Mouse (Mus musculus) Patski (cell line): ENCODE data around the gene Cenpt. TPM values are rescaled to one million over a fixed set of nuclear protein-coding genes. Genes with fewer than 3 reads are reported as not detected.

Experiments used
- ATAC-seq: fragments of 100-300 bp; one replicate; pipeline ENCODE4 v1.8.0; 2021
- CTCF ChIA-PET: fragments of 350-600 bp; sonication (Branson Sonifier 250); formaldehyde crosslinking; loops from one replicate; lab custom pipeline; 2022; ENCODE audit warnings: inconsistent platforms; lab: Charles Lee
- POLR2A ChIA-PET: fragments of 350-600 bp; sonication (Branson Sonifier 250); formaldehyde crosslinking; loops from one replicate; lab custom pipeline; 2022; ENCODE audit warnings: antibody characterized with exemption, inconsistent platforms; lab: Charles Lee
- DNase-seq: peaks from one replicate; pipeline ENCODE4 v3.0.0-alpha.2; 2011; ENCODE audit warnings: low read depth, low spot score
- H3K27me3 ChIP-seq: fragments of 371-371 bp; one replicate; pipeline ENCODE4 v1.5.1; 2021
- CTCF ChIP-seq: fragments of 100-300 bp; IDR thresholded peaks from one replicate; pipeline ENCODE4 v1.5.1; 2021
- in situ Hi-C: fragments of 300-500 bp; cut with MboI; formaldehyde crosslinking; loops from 3 replicates; pipeline ENCODE4 v1.11.1; 2018; ENCODE audit warnings: low pct_unique_long_range_greater_than_20kb, mixed read lengths
- polyA plus RNA-seq: library from polyadenylated mRNA; unstranded; gene quantifications from one replicate; pipeline ENCODE4 v1.2.3, GENCODE M21; 2021

Cenpt gene
- 38.4 TPM for polyA plus RNA-seq

DNA sequence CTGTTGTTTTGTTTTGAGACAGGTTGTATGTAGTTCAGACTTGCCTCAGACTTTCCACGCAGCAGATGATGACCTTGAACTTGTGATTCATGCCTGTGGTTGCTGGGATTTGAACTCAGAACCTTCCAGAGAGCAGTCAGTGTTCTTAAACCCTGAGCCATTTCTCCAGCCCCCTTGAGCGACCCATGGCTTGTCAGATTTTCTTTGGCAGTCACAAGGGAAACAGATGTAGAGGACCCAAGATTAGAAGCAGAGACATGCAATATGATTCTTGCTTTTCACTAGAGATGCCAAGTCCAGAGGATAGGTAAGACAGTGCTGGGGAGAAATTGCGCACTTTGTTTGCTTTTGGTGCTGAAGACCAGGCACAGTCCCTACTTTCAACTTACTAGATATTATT is at the start of gene Cenpt:
Gene Cenpt, minus strand, starts transcription at position 101 of the 400 bp plus-strand sequence.
- no peak for ATAC-seq
- no peak for DNase-seq
- TF ChIP-seq CTCF = no peak
- CTCF ChIA-PET = interaction anchor here (0.7 kb wide), 1 partner anchor 78 kb away, joined by 3 read pairs; no protein-coding TSS in a partner anchor
- no peaks in the 10 kb centered on the region for H3K27me3 ChIP-seq
- in situ Hi-C loops = no loop called here
- POLR2A ChIA-PET = no interaction called here

DNA sequence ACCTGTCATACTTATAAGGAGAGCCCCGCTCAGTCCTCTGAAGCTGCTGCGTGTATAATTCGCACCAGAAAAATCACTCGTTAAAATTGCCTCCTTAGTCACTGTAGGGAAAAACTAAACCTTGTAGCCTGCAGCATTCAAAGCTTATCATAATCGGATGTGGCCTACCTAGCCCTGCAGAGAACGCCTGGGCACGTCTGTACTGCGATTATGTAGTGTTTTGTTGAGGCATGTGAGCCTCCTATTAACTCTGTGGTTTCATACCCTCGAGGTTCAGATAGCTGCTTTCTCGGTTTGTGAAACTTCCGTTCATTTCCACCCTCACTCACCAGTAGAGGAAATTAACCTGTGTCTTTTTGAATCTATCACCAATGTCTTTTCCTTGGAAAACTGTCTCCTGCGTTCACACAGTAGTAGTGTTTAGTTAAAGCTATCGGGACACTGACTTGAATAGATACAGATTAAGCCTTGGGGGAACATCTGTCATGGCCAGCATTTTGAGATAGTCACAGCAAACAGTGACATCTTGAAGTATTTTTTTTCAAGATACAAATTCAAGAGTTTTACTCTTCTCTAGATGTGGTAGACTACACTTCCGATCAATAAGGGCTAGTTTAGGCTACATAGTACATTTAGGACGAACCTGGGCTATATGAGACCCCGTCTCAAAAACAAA is 48.0 kb upstream of the Cenpt start:
- DNase-seq = no peak
- POLR2A ChIA-PET = no interaction called here
- in situ Hi-C loops = no loop called here

GRCm38 (mm10) chr8:105900180-105900940 is 47.3 kb upstream of the Cenpt start, which contains the start of gene Pskh1:
TSS of gene Pskh1 (plus strand) at chr8:105900441.
- DNase-seq (peak; percentile 50), ATAC-seq (peak; percentile 75)
- no peaks in the 10 kb centered on the region for H3K27me3 ChIP-seq
- in situ Hi-C loops = no loop called here
- ChIA-PET CTCF (interaction anchor here (0.8 to 1.5 kb wide), 3 partner anchors 24 to 45 kb away, joined by 3 to 5 read pairs (median 3); partner anchors contain the start of gene Thap11), POLR2A (interaction anchor here (0.6 kb wide), 1 partner anchor 379 kb away, joined by 5 read pairs; no protein-coding TSS in a partner anchor)
- no peak for TF ChIP-seq CTCF

More for the DNA sequence above, 48.0 kb upstream of the Cenpt start:
- CTCF ChIA-PET = interaction anchor here (0.8 to 1.5 kb wide), 2 partner anchors 23 to 46 kb away, joined by 3 read pairs; partner anchors contain the start of gene Thap11
- no peak for ATAC-seq
- TF ChIP-seq CTCF = no peak
- no peaks in the 10 kb centered on the region for H3K27me3 ChIP-seq

GRCm38 (mm10) chr8:105897801-105898480 is 44.9 kb upstream of the Cenpt start:
- ChIA-PET POLR2A (interaction anchor here (0.7 to 0.9 kb wide), 2 partner anchors 42 to 890 kb away, joined by 3 read pairs; no protein-coding TSS in a partner anchor), CTCF (interaction anchor here (1.3 kb wide), 1 partner anchor 33 kb away, joined by 6 read pairs; no protein-coding TSS in a partner anchor)
- no peak for TF ChIP-seq CTCF
- H3K27me3 ChIP-seq = no peaks in the 10 kb centered on the region
- ATAC-seq (no peak), DNase-seq (no peak)
- in situ Hi-C loops = no loop called here

DNA sequence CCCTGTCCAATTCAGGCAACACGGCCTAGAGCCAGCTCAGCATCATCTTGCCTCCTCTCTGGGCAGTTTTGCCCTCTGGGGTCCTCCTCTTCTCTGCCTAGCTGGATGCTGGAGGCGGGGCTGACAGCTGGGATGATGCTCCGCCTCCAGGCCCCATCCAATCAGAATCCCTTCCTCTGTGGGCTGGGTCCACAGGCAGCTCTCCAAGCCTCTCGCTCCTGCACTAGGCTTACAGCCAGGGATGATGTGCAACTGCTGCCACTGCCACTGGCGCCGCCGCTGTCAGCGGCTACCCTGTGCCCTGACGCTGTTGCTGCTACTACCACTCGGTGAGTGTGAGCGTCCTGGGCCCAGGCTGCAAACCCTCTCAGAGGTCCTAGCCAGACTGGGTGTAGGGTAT is 40.3 kb upstream of the Cenpt start, which contains the start of gene Nrn1l:
Gene Nrn1l, plus strand, starts transcription at position 229 of the 400 bp plus-strand sequence.
- POLR2A ChIA-PET = no interaction called here
- no peak for TF ChIP-seq CTCF
- in situ Hi-C loops = loop anchor here (5.0 kb wide), 1 partner anchor 34 kb away; no protein-coding TSS in a partner anchor
- DNase-seq = no peak
- H3K27me3 ChIP-seq = no peaks in the 10 kb centered on the region
- CTCF ChIA-PET = interaction anchor here (1.2 to 2.3 kb wide), 4 partner anchors 10 to 32 kb away, joined by 3 to 8 read pairs (median 4); no protein-coding TSS in a partner anchor
- ATAC-seq = peak; percentile 19

- no peak for TF ChIP-seq CTCF
- H3K27me3 ChIP-seq = no peaks in the 10 kb centered on the region
- in situ Hi-C loops = loop anchor here (5.0 kb wide), 1 partner anchor 35 kb away; no protein-coding TSS in a partner anchor
- DNase-seq (no peak), ATAC-seq (no peak)
- CTCF ChIA-PET = interaction anchor here (0.7 to 3.3 kb wide), 11 partner anchors 9 to 131 kb away, joined by 3 to 13 read pairs (median 4); partner anchors contain the start of gene Edc4
- POLR2A ChIA-PET = no interaction called here
Observed at GRCm38 (mm10) chr8:105892432-105892831, 39.4 kb upstream of the Cenpt start.

GRCm38 (mm10) chr8:105890870-105891269 is 37.8 kb upstream of the Cenpt start:
- in situ Hi-C loops = loop anchor here (5.0 kb wide), 1 partner anchor 36 kb away; no protein-coding TSS in a partner anchor
- TF ChIP-seq CTCF = no peak
- CTCF ChIA-PET = interaction anchor here (1.0 to 3.3 kb wide), 3 partner anchors 17 to 56 kb away, joined by 3 to 13 read pairs (median 3); no protein-coding TSS in a partner anchor
- no peaks in the 10 kb centered on the region for H3K27me3 ChIP-seq
- DNase-seq (no peak), ATAC-seq (no peak)
- POLR2A ChIA-PET = interaction anchor here (1.4 kb wide), 1 partner anchor 10 kb away, joined by 4 read pairs; the partner anchor contains the start of gene Edc4

GRCm38 (mm10) chr8:105889756-105890465 is 36.8 kb upstream of the Cenpt start:
- no peak for DNase-seq
- CTCF ChIA-PET = interaction anchor here (0.5 to 3.3 kb wide), 4 partner anchors 18 to 65 kb away, joined by 3 to 13 read pairs (median 3); no protein-coding TSS in a partner anchor
- POLR2A ChIA-PET = no interaction called here

More at GRCm38 (mm10) chr8:105889756-105890465, 36.8 kb upstream of the Cenpt start:
- TF ChIP-seq CTCF = no peak
- no peak for ATAC-seq
- in situ Hi-C loops = loop anchor here (5.0 kb wide), 1 partner anchor 37 kb away; no protein-coding TSS in a partner anchor
- H3K27me3 ChIP-seq = no peaks in the 10 kb centered on the region
